Mouse (Mus musculus) G1E-ER4 (cell line): ENCODE measurements around the gene Notch4. TPM values are rescaled to one million over a fixed set of nuclear protein-coding genes. Genes with fewer than 3 reads are reported as not detected.

ENCODE experiments used
- GATA1 ChIP-seq: IDR thresholded peaks from one replicate; pipeline ENCODE4 v1.8.0; 2012; ENCODE audit warnings: low read length, inconsistent platforms
- polyA plus RNA-seq: library from polyadenylated mRNA; stranded (reverse); fragments of >175 nt; gene quantifications from 2 replicates; pipeline ENCODE4 v1.2.3, GENCODE M21; 2012

Gene Notch4
- polyA plus RNA-seq, 1 experiment = 0.78 TPM

DNA sequence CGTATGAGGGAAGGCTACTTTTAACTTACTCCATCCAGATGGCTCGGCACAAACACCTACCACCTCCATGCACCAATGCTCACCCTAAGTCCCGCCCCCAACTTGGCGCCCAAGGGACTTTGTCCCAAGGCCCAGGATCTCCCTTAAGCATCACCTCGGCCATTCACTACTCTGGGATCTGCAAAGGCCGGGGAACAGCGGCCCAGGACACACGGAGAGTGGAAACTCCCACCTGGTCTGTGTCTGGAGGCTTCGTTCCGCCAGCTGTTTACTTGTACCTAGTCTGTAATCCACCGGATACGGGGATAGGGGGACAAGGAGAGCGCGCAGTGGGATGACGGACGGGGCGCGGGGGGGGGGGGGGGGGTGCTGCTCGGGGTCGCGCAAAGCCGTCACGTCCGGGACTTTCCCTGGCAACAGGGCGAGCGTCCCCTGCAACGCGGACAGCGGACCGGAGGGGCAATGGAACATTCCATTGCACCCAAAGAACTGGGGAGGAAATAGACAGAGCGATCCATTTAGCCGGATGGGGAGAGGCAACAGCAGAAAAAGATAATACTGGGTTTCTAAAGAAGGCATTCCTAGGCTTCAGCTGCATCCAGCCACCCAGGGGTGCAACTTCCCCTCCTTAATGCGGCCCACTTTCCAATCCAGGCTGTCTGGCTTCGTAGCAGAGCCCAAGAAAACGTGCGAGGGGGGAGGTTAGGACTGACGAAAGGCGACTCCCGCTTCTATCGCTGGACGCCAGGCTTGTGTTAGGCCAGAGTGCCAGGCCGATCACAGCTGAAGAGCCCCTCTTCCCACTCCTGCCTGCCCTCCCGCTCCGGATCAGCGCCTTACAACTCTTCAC, 63.2 kb downstream of the Notch4 start:
- no peak for TF ChIP-seq GATA1

GRCm38 (mm10) chr17:34627943-34628643, 64.0 kb downstream of the Notch4 start, which contains the start of gene Ppt2:
TSS of gene Ppt2 (minus strand) at chr17:34628510.
- TF ChIP-seq GATA1 = no peak

DNA sequence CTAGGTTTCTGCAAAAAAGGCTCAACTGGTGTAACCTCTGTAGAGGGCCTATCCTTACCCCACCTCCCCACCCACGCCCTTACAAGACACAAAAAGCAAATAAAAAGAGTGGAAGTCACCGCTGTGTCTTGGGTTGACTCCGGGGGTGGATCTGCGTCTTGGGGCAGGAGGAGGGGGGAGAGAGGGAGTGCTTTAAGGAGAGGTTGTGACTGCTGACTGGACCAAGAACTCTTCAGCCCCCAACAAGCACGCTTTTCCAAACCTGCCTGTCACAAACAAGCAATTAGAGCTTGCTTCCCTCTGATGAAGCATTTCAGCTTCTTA, 64.5 kb downstream of the Notch4 start:
- TF ChIP-seq GATA1 = no peak

GRCm38 (mm10) chr17:34629221-34629751, 65.2 kb downstream of the Notch4 start, which contains the start of gene Prrt1:
TSS of gene Prrt1 (plus strand) at chr17:34629533.
- TF ChIP-seq GATA1 = no peak

DNA sequence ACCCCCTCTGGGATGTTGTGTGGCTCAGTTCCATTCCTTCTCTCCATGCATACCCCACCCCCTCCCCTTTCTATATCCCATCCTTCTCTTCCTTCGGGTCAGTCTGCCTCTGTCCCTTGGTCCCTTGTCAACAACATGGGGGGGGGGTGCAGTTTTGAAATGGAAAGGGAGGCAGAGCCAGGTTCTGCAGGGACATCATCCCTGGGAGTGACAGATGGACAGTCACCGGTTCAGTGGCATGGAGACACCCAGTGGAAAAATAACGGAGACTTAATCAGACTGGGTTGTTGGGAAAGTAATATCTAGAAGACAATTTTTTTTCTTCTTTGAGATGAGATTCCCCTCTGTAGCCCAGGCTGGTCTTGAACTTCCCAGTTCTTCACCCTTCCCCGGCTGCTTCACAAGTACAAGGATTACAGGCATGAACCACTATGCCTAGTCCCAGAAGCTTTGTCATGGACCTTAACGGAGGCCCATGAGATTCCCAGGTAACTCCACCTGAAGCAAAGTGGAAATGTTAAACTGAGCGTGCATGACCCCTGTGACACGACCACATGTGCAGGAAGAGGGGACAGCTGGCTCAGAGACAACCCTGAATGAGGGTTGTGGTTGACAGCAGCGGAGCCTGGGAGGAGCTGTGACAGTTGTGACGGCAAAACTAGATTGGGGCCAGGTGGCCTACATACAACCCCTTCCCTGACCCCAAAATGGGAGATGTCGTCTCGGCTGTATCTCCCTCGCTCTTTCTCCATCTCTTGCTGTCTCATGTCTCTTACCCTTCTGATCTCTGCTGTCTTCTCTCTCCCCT, 65.9 kb downstream of the Notch4 start:
- TF ChIP-seq GATA1 = no peak

GRCm38 (mm10) chr17:34630761-34631301, 66.8 kb downstream of the Notch4 start:
- no peak for TF ChIP-seq GATA1

DNA sequence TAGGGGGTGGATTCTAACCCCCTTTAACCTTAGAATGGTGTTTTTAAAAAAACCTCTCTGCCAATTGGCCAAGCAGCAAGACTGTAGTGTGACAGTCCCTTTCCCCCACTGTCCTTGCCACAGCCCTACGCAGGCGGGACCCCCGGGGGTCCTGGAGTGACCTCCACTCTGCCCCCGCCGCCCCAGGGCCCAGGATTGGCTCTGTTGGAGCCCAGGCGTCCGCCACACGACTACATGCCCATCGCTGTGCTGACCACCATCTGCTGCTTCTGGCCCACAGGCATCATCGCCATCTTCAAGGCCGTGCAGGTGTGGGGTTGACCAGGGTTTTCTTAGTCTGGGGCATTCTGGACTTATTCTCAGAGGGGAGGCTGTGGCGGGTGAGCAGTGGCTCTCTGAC, 67.6 kb downstream of the Notch4 start:
- no peak for TF ChIP-seq GATA1

GRCm38 (mm10) chr17:34632261-34632691, 68.2 kb downstream of the Notch4 start:
- TF ChIP-seq GATA1 = no peak

GRCm38 (mm10) chr17:34635671-34636070, 71.6 kb downstream of the Notch4 start:
- TF ChIP-seq GATA1 = no peak

GRCm38 (mm10) chr17:34637459-34637858, 73.4 kb downstream of the Notch4 start:
- no peak for TF ChIP-seq GATA1

Other genes starting within 250 kb of the Notch4 start
- not detected in 2 replicates for gene H2-Eb2, start 238.6 kb upstream of the Notch4 start, polyA plus RNA-seq
- gene Btnl2, start 209.4 kb upstream of the Notch4 start, polyA plus RNA-seq = not detected in 2 replicates
- not detected in 2 replicates for gene Btnl1, start 187.1 kb upstream of the Notch4 start, polyA plus RNA-seq
- not detected in 2 replicates for gene BC051142, start 165.4 kb upstream of the Notch4 start, polyA plus RNA-seq
- not detected in 2 replicates for gene Btnl4, start 87.0 kb upstream of the Notch4 start, polyA plus RNA-seq
- not detected in 2 replicates for gene Btnl6, start 46.9 kb upstream of the Notch4 start, polyA plus RNA-seq
- gene Gpsm3, start 25.5 kb downstream of the Notch4 start, polyA plus RNA-seq = 297 and 335 TPM in 2 replicates
- 127 and 177 TPM in 2 replicates for gene Pbx2, start 27.0 kb downstream of the Notch4 start, polyA plus RNA-seq
- gene Ager, start 33.6 kb downstream of the Notch4 start, polyA plus RNA-seq = 4.7 and 5.9 TPM in 2 replicates
- gene Rnf5, start 39.4 kb downstream of the Notch4 start, polyA plus RNA-seq = 67.6 and 71.2 TPM in 2 replicates
- gene Agpat1, start 40.0 kb downstream of the Notch4 start, polyA plus RNA-seq = 137 and 143 TPM in 2 replicates
- 1.1 and 1.4 TPM in 2 replicates for gene Egfl8, start 51.7 kb downstream of the Notch4 start, polyA plus RNA-seq
- gene Ppt2, start 64.2 kb downstream of the Notch4 start, polyA plus RNA-seq = 28.0 and 46.7 TPM in 2 replicates
- gene Prrt1, start 65.3 kb downstream of the Notch4 start, polyA plus RNA-seq = 0.04 TPM in 1 of 2 replicates, not detected in the other
- gene Fkbpl, start 80.5 kb downstream of the Notch4 start, polyA plus RNA-seq = 7.1 and 7.5 TPM in 2 replicates
- gene Atf6b, start 82.9 kb downstream of the Notch4 start, polyA plus RNA-seq = 130 TPM in 2 replicates
- not detected in 2 replicates for gene Tnxb, start 106.3 kb downstream of the Notch4 start, polyA plus RNA-seq
- not detected in 2 replicates for gene C4b, start 179.6 kb downstream of the Notch4 start, polyA plus RNA-seq
- gene Cyp21a1, start 240.3 kb downstream of the Notch4 start, polyA plus RNA-seq = not detected in 2 replicates